Mouse (Mus musculus) thymus, adult 2 months (tissue): ENCODE measurements around the gene Casp7. TPM values are rescaled to one million over a fixed set of nuclear protein-coding genes. Genes with fewer than 3 reads are reported as not detected.

Experiments
- DNase-seq: peaks from one replicate; pipeline ENCODE4 v3.0.0; 2021
- H3K27ac ChIP-seq: fragments of 200-500 bp; 2 replicates; pipeline ENCODE4 v1.5.1; 2012; ENCODE audit warnings: low read length, control low read depth; ENCODE audit not compliant: control insufficient read depth, insufficient read depth
- H3K27me3 ChIP-seq: fragments of 200-500 bp; 2 replicates; pipeline ENCODE4 v1.6.1; 2012; ENCODE audit warnings: mild to moderate bottlenecking, low read length, moderate library complexity, mixed read lengths; ENCODE audit not compliant: control insufficient read depth, insufficient read depth
- H3K36me3 ChIP-seq: fragments of 200-500 bp; 2 replicates; pipeline ENCODE4 v1.6.1; 2012; ENCODE audit warnings: mild to moderate bottlenecking, low read length, moderate library complexity; ENCODE audit not compliant: control insufficient read depth, insufficient read depth
- H3K4me1 ChIP-seq: fragments of 200-500 bp; replicated peaks from 2 replicates; pipeline ENCODE4 v1.6.1; 2012; ENCODE audit warnings: low read length; ENCODE audit not compliant: control insufficient read depth, insufficient read depth
- H3K4me3 ChIP-seq: fragments of 200-500 bp; 2 replicates; pipeline ENCODE4 v1.5.1; 2012; ENCODE audit warnings: mild to moderate bottlenecking, low read length, control low read depth, moderate library complexity; ENCODE audit not compliant: control insufficient read depth, insufficient read depth
- CTCF ChIP-seq: fragments of 200-500 bp; IDR thresholded peaks from 2 replicates; pipeline ENCODE4 v1.5.1; 2012; ENCODE audit warnings: mild to moderate bottlenecking, control low read depth, low read length, moderate library complexity, borderline replicate concordance; ENCODE audit not compliant: control insufficient read depth, poor library complexity, insufficient read depth; ENCODE audit errors: extremely low read depth
- POLR2A ChIP-seq: fragments of 200-500 bp; IDR thresholded peaks from 2 replicates; pipeline ENCODE4 v1.6.1; 2012; ENCODE audit warnings: mild to moderate bottlenecking, low read length, control low read depth, moderate library complexity; ENCODE audit not compliant: control insufficient read depth, poor library complexity, insufficient read depth; ENCODE audit errors: extremely low read depth
- WGBS: fragments of 180-500 bp; shearing (Covaris S2); methylation state at CpG from one replicate; pipeline ENCODE4 v1.1.7; 2018; 5-methylcytosine and 5-hydroxymethylcytosine counted together
- polyA plus RNA-seq: library from polyadenylated mRNA; depleted of rRNA; stranded (reverse); fragments of >200 nt; gene quantifications from 2 replicates; pipeline ENCODE4 v1.2.3, GENCODE M21; 2012; rRNA removed

Casp7 gene
- polyA plus RNA-seq, 1 experiment = 19.6 TPM

- no peak for DNase-seq
- no peak overlapping the region for H3K27ac ChIP-seq
These were observed 88.7 kb downstream of the Casp7 start for GRCm38 (mm10) chr19:56485376-56486271.

DNA sequence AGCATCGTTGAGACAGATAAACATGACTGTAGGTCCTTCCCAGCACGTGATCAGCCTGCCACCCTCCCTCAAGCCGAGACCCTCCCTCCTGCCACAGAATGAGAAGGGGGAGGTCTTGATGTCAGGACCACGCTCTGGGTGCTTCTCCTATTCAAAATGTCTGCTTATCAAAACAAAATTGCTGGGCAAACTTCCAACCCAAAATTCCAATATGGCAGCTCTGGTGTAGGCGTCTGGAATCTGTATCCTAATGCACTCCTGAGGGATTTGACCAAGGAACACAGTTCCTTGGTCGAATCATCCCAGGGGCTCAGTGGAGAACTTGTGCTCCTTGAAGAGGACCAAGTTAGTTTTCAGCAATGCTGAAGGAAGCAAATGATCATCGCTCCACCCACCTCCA is 90.0 kb downstream of the Casp7 start:
- H3K4me1 ChIP-seq = no peaks in the 10 kb centered on the region
- TF ChIP-seq POLR2A (no peak), CTCF (no peak)
- no peak for DNase-seq
- 92% methylated on average over 7 of the region's 7 CpGs for WGBS
- H3K36me3 ChIP-seq = no peaks in the 10 kb centered on the region
- no peak overlapping the region for H3K4me3 ChIP-seq
- no peaks in the 10 kb centered on the region; the same call in 1 of the 2 replicates for H3K27me3 ChIP-seq
- no peak overlapping the region for H3K27ac ChIP-seq

More at GRCm38 (mm10) chr19:56485376-56486271, 88.7 kb downstream of the Casp7 start:
- no peak overlapping the region for H3K4me3 ChIP-seq
- no peaks in the 10 kb centered on the region for H3K4me1 ChIP-seq
- no peak for TF ChIP-seq POLR2A
- no peak for TF ChIP-seq CTCF
- 76% methylated on average over 13 of the region's 13 CpGs for WGBS
- H3K36me3 ChIP-seq = no peaks in the 10 kb centered on the region
- H3K27me3 ChIP-seq = no peaks in the 10 kb centered on the region; the same call in 1 of the 2 replicates

- Histone ChIP-seq H3K27me3 (no peaks in the 10 kb centered on the region; the same call in 1 of the 2 replicates), H3K4me1 (no peaks in the 10 kb centered on the region), H3K4me3 (no peak overlapping the region), H3K27ac (no peak overlapping the region), H3K36me3 (no peaks in the 10 kb centered on the region)
- no peak for TF ChIP-seq CTCF
- WGBS = 85% methylated on average over 2 of the region's 2 CpGs
- no peak for DNase-seq
These were observed 90.4 kb downstream of the Casp7 start for GRCm38 (mm10) chr19:56487339-56487738.

DNA sequence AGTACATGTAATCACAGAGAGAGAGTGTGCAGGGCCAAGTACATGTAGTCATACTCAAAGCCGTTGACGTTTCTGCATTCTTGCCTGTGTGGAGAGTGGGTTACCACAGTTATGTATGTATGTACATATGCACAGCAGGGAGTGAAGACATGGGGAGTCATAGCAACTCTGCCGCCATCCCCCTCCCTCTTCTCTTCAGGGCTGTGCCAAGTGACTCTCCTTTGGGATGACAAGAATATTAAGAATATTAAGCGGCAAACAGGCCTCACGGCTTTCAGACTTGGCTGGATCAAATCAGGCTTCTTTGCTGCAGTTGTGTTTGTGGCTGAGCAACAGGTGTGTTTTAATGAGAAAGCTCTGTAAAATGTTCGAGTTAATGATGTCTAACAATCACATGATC is 92.7 kb downstream of the Casp7 start:
- TF ChIP-seq POLR2A = no peak
- no peak for TF ChIP-seq CTCF
- Histone ChIP-seq H3K27ac (no peak overlapping the region), H3K4me3 (no peak overlapping the region), H3K27me3 (no peaks in the 10 kb centered on the region; the same call in 1 of the 2 replicates), H3K4me1 (no peaks in the 10 kb centered on the region), H3K36me3 (no peaks in the 10 kb centered on the region)
- DNase-seq = no peak
- 91% methylated on average over 6 of the region's 6 CpGs for WGBS

Other genes with a start within 250 kb of the Casp7 start
- gene Habp2, start 110.0 kb upstream of the Casp7 start, polyA plus RNA-seq = 0.15 and 0.55 TPM in 2 replicates
- 0.47 and 4.3 TPM in 2 replicates for gene Nrap, start 7.1 kb upstream of the Casp7 start, polyA plus RNA-seq
- 0.98 and 1.1 TPM in 2 replicates for gene Plekhs1, start 64.5 kb downstream of the Casp7 start, polyA plus RNA-seq
- gene Dclre1a, start 151.1 kb downstream of the Casp7 start, polyA plus RNA-seq = 2.1 and 3.1 TPM in 2 replicates
- gene Nhlrc2, start 151.1 kb downstream of the Casp7 start, polyA plus RNA-seq = 12.6 and 13.9 TPM in 2 replicates